Mouse (Mus musculus): ENCODE results near the gene Prkaca.

GRCm38 (mm10) chr8:84042066-84042947, 69.5 kb downstream of the Prkaca start, which contains the start of gene Il27ra:
- TF ChIP-seq POLR2A (IDR thresholded peaks at IDR 0.05; ENCODE audit: control insufficient read depth in 1 of 2, insufficient read depth in 1 of 2, low read depth in 1 of 2, low read length in 2 of 2, poor library complexity in 1 of 2) (peak; percentile 85 to 86), RAD21 (IDR thresholded peaks at IDR 0.05; ENCODE audit: low read depth, low read length) (no peak), ZNF384 (IDR thresholded peaks at IDR 0.05; ENCODE audit: low read depth, low read length) (no peak), MXI1 (IDR thresholded peaks at IDR 0.05; ENCODE audit: low read depth, low read length) (peak; percentile 82; the same call in 1 of the 2 replicates), CTCF (IDR thresholded peaks at IDR 0.05 in 2 of 3, conservative IDR thresholded peaks at IDR 0.05 in 1 of 3; ENCODE audit: control insufficient read depth in 1 of 3, insufficient read depth in 1 of 3, low read depth in 2 of 3, low read length in 3 of 3, poor library complexity in 1 of 3, severe bottlenecking in 1 of 3) (peak; percentile 53 to 68 (median 57)), POLR2AphosphoS2 (IDR thresholded peaks at IDR 0.05; ENCODE audit: low read length) (peak; percentile 65; the same call in 1 of the 2 replicates), EP300 (IDR thresholded peaks at IDR 0.05; ENCODE audit: low read depth in 1 of 2, low read length in 2 of 2) (no peak)

Data from MEL (cell line).